Mouse (Mus musculus) frontal cortex, adult 2 months (tissue): Measurements from ENCODE around the gene Bpifb9a. TPM values are rescaled to one million over a fixed set of nuclear protein-coding genes. Genes with fewer than 3 reads are reported as not detected.
"Not testable (repeated sequence)": the region's sequence is repeated elsewhere in the genome, so short reads cannot be mapped to it uniquely, and the experiment has no call there.

Experiments used
- DNase-seq, 2 experiments: peaks; one replicate each; pipeline ENCODE4 v3.0.0; 2022; ENCODE audit warnings: low spot score in 1 of 2; ENCODE audit errors: extremely low spot score in 1 of 2
- polyA plus RNA-seq: library from polyadenylated mRNA; depleted of rRNA; stranded (reverse); fragments of >200 nt; gene quantifications from 2 replicates; pipeline ENCODE4 v1.2.3, GENCODE M21; 2012; rRNA removed

The Bpifb9a gene
- not detected in 2 replicates for polyA plus RNA-seq

GRCm38 (mm10) chr2:154257554-154257953 is at the start of gene Bpifb9a:
Gene Bpifb9a (plus strand): TSS chr2:154257854.
- DNase-seq, result not testable (repeated sequence)

GRCm38 (mm10) chr2:154209112-154209511 is 48.5 kb upstream of the Bpifb9a start:
- peak in 1 of 2 experiments; percentile 70 for DNase-seq

GRCm38 (mm10) chr2:154211121-154211520 is 46.5 kb upstream of the Bpifb9a start:
- no peak for DNase-seq

- DNase-seq, result peak; percentile 72 to 84
Observed at GRCm38 (mm10) chr2:154211881-154212280, 45.8 kb upstream of the Bpifb9a start.

- DNase-seq, result peak in 1 of 2 experiments; percentile 79
Observed at GRCm38 (mm10) chr2:154215191-154215590, 42.5 kb upstream of the Bpifb9a start.

GRCm38 (mm10) chr2:154219950-154220349 is 37.7 kb upstream of the Bpifb9a start:
- DNase-seq, result no peak

GRCm38 (mm10) chr2:154223265-154223916 is 34.3 kb upstream of the Bpifb9a start, which contains the start of gene Bpifb5:
Gene Bpifb5 (plus strand): TSS chr2:154223742.
- DNase-seq, result peak in 1 of 2 experiments; percentile 20

- no peak for DNase-seq
Observed at GRCm38 (mm10) chr2:154223917-154224273, 33.8 kb upstream of the Bpifb9a start.

GRCm38 (mm10) chr2:154226991-154227390 is 30.7 kb upstream of the Bpifb9a start:
- no peak for DNase-seq

- no peak for DNase-seq
Observed at GRCm38 (mm10) chr2:154227830-154228229, 29.8 kb upstream of the Bpifb9a start.

GRCm38 (mm10) chr2:154233426-154233825 is 24.2 kb upstream of the Bpifb9a start:
- DNase-seq, result peak in 1 of 2 experiments; percentile 39

- DNase-seq, result no peak
Observed at GRCm38 (mm10) chr2:154240771-154241170, 16.9 kb upstream of the Bpifb9a start.

GRCm38 (mm10) chr2:154242726-154243125 is 14.9 kb upstream of the Bpifb9a start:
- DNase-seq, result not testable (repeated sequence)

- peak; percentile 56 to 77 for DNase-seq
Observed at GRCm38 (mm10) chr2:154243356-154244036, 14.2 kb upstream of the Bpifb9a start.

GRCm38 (mm10) chr2:154245322-154245721 is 12.3 kb upstream of the Bpifb9a start:
- no peak for DNase-seq

GRCm38 (mm10) chr2:154255254-154255653 is 2.4 kb upstream of the Bpifb9a start:
- DNase-seq, result not testable (repeated sequence)

- DNase-seq, result no peak
Observed at GRCm38 (mm10) chr2:154255770-154256169, 1.9 kb upstream of the Bpifb9a start.

- not testable (repeated sequence) for DNase-seq
Observed at GRCm38 (mm10) chr2:154264397-154264796, 6.7 kb downstream of the Bpifb9a start.

GRCm38 (mm10) chr2:154291866-154292265 is 34.2 kb downstream of the Bpifb9a start:
- not testable (repeated sequence) for DNase-seq

- DNase-seq, result no peak
Observed at GRCm38 (mm10) chr2:154292833-154293232, 35.2 kb downstream of the Bpifb9a start.

- peak in 1 of 2 experiments; percentile 72 for DNase-seq
Observed at GRCm38 (mm10) chr2:154294746-154295145, 37.1 kb downstream of the Bpifb9a start.

- DNase-seq, result peak in 1 of 2 experiments; percentile 70
Observed at GRCm38 (mm10) chr2:154300496-154300895, 42.8 kb downstream of the Bpifb9a start.
